Mouse (Mus musculus) erythroblast, embryonic 14.5 days (primary cell): Measurements from ENCODE around the gene Hps6.

ENCODE experiments used
- GATA1 ChIP-seq: IDR thresholded peaks from 2 replicates; pipeline ENCODE4 v1.6.1; 2012; ENCODE audit warnings: low read length, inconsistent platforms, mixed read lengths
- TAL1 ChIP-seq: IDR thresholded peaks from 3 replicates; pipeline ENCODE4 v1.6.1; 2012; ENCODE audit warnings: low read length, inconsistent platforms, mixed read lengths

GRCm38 (mm10) chr19:46042476-46043011 is 39.2 kb downstream of the Hps6 start:
- TF ChIP-seq GATA1 (no peak), TAL1 (no peak)
